Mouse (Mus musculus) small intestine, adult 2 months (tissue): ENCODE results near the gene Rack1.

ENCODE experiments used
- CTCF ChIP-seq: fragments of 200-500 bp; IDR thresholded peaks from 2 replicates; pipeline ENCODE4 v1.5.1; 2012; ENCODE audit warnings: low read depth, mild to moderate bottlenecking, control low read depth, inconsistent platforms, low read length, moderate library complexity, mixed read lengths; ENCODE audit not compliant: insufficient replicate concordance, insufficient read length; ENCODE audit errors: extremely low read depth
- POLR2A ChIP-seq: fragments of 200-500 bp; IDR thresholded peaks from 2 replicates; pipeline ENCODE4 v1.6.1; 2012; ENCODE audit warnings: low read depth, mild to moderate bottlenecking, control low read depth, inconsistent platforms, low read length, moderate library complexity

DNA sequence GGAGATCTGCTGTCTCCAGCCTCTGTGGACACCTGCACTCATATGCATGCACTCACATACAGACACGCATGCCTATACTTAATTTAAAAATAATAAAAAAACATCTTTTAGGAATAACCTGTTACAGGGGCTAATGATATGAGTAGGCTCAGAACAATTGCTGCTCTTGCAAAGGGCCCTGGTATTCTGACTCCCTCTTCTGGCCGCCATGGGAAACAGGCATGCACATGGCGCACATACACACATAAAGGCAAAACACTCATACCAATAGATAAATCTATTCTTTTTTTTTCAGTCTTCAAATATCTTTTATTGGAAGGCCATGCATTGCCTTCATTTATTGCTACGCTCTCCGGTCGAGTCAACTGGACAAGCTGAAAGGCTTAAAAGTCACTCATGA is 49.7 kb upstream of the Rack1 start:
- TF ChIP-seq CTCF (no peak), POLR2A (no peak)
